Mouse (Mus musculus) adrenal gland, adult 8-10 months (tissue): Measurements from ENCODE around the gene Galns. TPM values are rescaled to one million over a fixed set of nuclear protein-coding genes. Genes with fewer than 3 reads are reported as not detected.

Source experiments
- DNase-seq: peaks from one replicate; pipeline ENCODE4 v3.0.0; 2022
- microRNA-seq, 2 experiments: library from miRNA; unstranded; fragments of <30 nt; microRNA quantifications; one replicate each; pipeline ENCODE4 v1.2.0; 2022
- total RNA-seq, 4 experiments: library from RNA; stranded (reverse); gene quantifications; 2 replicates each; pipeline ENCODE4 v1.2.4; 2022

The Galns gene
- total RNA-seq, 4 experiments from 2014 or later = 6.4 to 11.6 (median 9.1) TPM

DNA sequence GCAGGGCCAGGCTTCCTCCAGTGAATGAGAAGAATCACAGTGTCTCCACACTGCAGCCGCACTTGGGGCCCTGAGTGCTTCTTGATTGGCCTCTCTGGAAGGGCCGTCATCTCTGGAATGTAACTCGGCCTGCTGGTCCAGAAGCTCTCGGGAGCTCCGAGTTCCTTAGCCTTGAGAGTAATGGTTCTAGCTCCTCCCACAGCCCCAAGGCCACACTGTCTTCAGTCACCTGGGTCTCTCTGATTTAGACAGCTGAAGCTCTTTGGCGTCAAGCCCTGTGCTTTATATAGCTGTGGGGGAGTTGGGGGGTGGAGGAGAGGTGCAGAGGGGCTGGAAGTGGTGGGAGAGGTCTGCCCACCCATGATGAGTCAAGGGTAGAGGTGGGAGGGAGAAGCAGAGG is 74.2 kb downstream of the Galns start:
- DNase-seq = no peak

DNA sequence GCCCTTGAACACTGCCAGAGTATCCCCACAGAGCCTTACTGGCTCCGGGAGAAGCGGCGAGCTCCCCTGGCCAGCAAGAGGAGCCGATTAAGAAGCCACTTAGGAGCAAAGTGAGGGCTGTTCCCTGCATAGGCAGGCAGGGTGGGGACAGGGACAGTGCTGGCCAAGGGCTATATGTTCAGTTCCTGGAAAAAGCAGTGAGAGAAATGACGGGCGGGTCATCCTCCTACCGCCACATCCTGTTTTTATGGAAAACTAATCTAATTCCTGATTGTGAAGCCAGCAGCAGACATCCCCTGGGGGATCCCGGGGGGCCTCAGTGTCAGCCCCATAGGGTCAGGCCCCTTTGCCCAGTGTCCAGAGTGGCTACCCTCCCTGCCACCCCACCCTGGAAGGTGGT is 80.0 kb downstream of the Galns start:
- DNase-seq = no peak

DNA sequence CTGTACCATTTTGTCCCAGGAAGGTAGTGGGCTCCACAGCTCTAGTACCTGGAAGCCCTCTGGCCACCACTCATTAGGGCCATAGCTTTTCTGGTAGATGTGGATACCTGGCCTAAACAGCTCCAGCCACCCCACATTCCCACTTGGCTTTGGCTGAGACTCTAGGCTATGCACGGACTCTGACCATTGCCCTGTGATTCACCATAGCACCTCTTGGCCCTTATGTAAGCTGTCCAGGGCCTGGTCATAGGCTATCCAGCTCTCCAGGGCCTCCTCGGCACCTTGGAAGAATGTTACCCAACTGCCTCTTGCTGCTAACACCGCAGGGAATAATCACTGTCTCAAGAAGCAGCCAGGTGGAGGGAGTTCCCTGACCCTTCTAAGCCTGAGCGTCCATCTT is 82.1 kb downstream of the Galns start:
- DNase-seq = no peak

Small RNA genes within 50 kb of the gene (microRNA-seq; reads per million reads assigned to microRNA genes)
- gene Mir6396 = 0 reads per million in 2 experiments

Other genes starting within 250 kb of the Galns start
- gene Zc3h18, start 234.9 kb downstream of the Galns start, total RNA-seq = 10 to 100 TPM; 38.4 to 55.0 (median 47.0) TPM
- under 1 TPM in 1 of 4 experiments, not detected in 3; 0.43 TPM for gene Il17c, start 189.4 kb downstream of the Galns start, total RNA-seq
- 10 to 100 TPM; 34.3 to 52.7 (median 43.6) TPM for gene Cyba, start 178.5 kb downstream of the Galns start, total RNA-seq
- gene Mvd, start 168.0 kb downstream of the Galns start, total RNA-seq = 10 to 100 TPM; 16.7 to 33.1 (median 22.0) TPM
- gene Snai3, start 150.7 kb downstream of the Galns start, total RNA-seq = not detected
- 10 to 100 TPM; 46.3 to 68.8 (median 57.7) TPM for gene Rnf166, start 135.4 kb downstream of the Galns start, total RNA-seq
- 10 to 100 TPM; 25.8 to 28.5 (median 26.2) TPM for gene Ctu2, start 135.3 kb downstream of the Galns start, total RNA-seq
- 10 to 100 TPM; 13.8 to 25.2 (median 18.5) TPM for gene Piezo1, start 60.1 kb downstream of the Galns start, total RNA-seq
- 1 to 10 TPM; 4.8 to 9.9 (median 8.2) TPM for gene Cdt1, start 43.4 kb downstream of the Galns start, total RNA-seq
- 100 to 1,000 TPM in 3 of 4 experiments, 10 to 100 TPM in 1; 83.4 to 110 (median 106) TPM for gene Aprt, start 34.6 kb downstream of the Galns start, total RNA-seq
- gene Trappc2l, start 177 bp upstream of the Galns start, total RNA-seq = 10 to 100 TPM; 61.7 to 64.9 (median 62.9) TPM
- gene Pabpn1l, start 11.3 kb upstream of the Galns start, total RNA-seq = not detected
- 10 to 100 TPM; 10.9 to 21.7 (median 15.3) TPM for gene Cbfa2t3, start 87.6 kb upstream of the Galns start, total RNA-seq
- gene Acsf3, start 164.0 kb upstream of the Galns start, total RNA-seq = 10 to 100 TPM; 38.4 to 44.5 (median 41.2) TPM
- 1 to 10 TPM in 3 of 4 experiments, under 1 TPM in 1; 0.55 to 1.2 (median 1.2) TPM for gene Cdh15, start 236.5 kb upstream of the Galns start, total RNA-seq